Mouse (Mus musculus) neural tube, embryonic 15.5 days (tissue): ENCODE measurements around the gene Sycp1. TPM values are rescaled to one million over a fixed set of nuclear protein-coding genes. Genes with fewer than 3 reads are reported as not detected.
A peak's percentile ranks its signal among the peaks of the same experiment; 100 is the strongest.

Source experiments
- ATAC-seq: fragments of 200-750 bp; cut with Nextera tagmentation; 2 replicates; pipeline ENCODE4 v1.8.0; 2017; ENCODE audit warnings: mild to moderate bottlenecking, moderate TSS enrichment, moderate library complexity; ENCODE audit not compliant: low FRiP score
- H3K27ac ChIP-seq: fragments of 300-500 bp; sonication (generic); replicated peaks from 2 replicates; pipeline ENCODE4 v1.5.1; 2015; ENCODE audit warnings: mild to moderate bottlenecking, inconsistent platforms
- H3K27me3 ChIP-seq: fragments of 300-500 bp; sonication (generic); replicated peaks from 2 replicates; pipeline ENCODE4 v1.6.1; 2015; ENCODE audit warnings: inconsistent platforms
- H3K36me3 ChIP-seq: fragments of 300-500 bp; sonication (generic); 2 replicates; pipeline ENCODE4 v1.6.1; 2015; ENCODE audit warnings: inconsistent platforms
- H3K4me1 ChIP-seq: fragments of 300-500 bp; sonication (generic); 2 replicates; pipeline ENCODE4 v1.6.1; 2015; ENCODE audit warnings: inconsistent platforms
- H3K4me2 ChIP-seq: fragments of 300-500 bp; sonication (generic); 2 replicates; pipeline ENCODE4 v1.6.1; 2015; ENCODE audit warnings: inconsistent platforms, mild to moderate bottlenecking, moderate library complexity
- H3K4me3 ChIP-seq: fragments of 300-500 bp; sonication (generic); replicated peaks from 2 replicates; pipeline ENCODE4 v1.5.1; 2015; ENCODE audit warnings: mild to moderate bottlenecking, inconsistent platforms
- H3K9ac ChIP-seq: fragments of 300-500 bp; sonication (generic); replicated peaks from 2 replicates; pipeline ENCODE4 v1.6.1; 2015; ENCODE audit warnings: mild to moderate bottlenecking, inconsistent platforms
- H3K9me3 ChIP-seq: fragments of 300-500 bp; sonication (generic); replicated peaks from 2 replicates; pipeline ENCODE4 v1.6.1; 2016; ENCODE audit warnings: inconsistent platforms
- WGBS: fragments of 180-500 bp; shearing (Covaris S2); methylation state at CpG from one replicate; pipeline ENCODE4 v1.1.7; 2015; ENCODE audit warnings: mixed read lengths; 5-methylcytosine and 5-hydroxymethylcytosine counted together
- polyA plus RNA-seq: library from polyadenylated mRNA; unstranded; fragments of >200 nt; fragmentation: Nextera tagmentation; extraction: Ambion mirVana; gene quantifications from 2 replicates; pipeline ENCODE4 v1.2.1, GENCODE M21; 2015

Sycp1 gene
- polyA plus RNA-seq, 1 experiment from 2014 or later: not detected

DNA sequence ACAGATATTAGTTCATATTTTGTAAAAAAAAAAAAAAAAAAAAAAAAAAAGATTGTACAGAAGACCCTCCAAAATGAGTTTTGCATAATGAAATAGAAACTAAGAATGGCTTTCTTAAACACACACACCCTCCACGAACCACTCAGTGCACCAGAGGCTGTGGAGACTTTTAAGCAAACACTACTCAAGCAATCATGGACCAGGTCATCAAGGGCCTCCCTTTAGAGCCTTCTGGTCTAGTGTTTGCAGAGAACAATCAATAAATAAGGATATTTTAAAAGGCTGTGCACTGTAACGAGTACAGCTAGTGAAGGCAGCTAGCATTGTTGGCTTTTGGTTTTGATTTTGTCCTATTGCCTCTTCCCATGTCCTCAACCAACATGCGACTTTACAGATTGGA lies 10.4 kb upstream of the Sycp1 start:
- no peaks in the 10 kb centered on the region for H3K4me1 ChIP-seq

DNA sequence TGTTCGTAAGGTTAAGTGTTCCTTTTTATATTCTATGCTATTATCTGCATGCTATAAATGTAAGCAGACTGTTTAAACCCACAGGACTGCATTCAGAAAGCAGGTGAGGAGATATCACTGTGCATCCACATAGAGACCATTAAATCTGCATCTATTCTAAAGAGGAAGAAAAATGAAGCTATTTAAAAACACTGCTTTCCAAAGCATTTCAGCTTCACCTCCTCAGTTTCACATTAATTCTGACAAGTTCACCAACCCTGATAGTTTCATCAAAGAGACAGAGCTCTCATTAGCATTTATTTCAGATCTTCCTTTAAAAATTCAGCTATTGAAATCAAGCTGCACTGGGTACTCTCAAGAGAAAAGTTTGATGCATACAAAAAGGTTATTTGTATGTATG lies 2.2 kb upstream of the Sycp1 start:
- H3K4me3 ChIP-seq: no peak overlapping the region
- no peaks in the 10 kb centered on the region for H3K4me1 ChIP-seq
- H3K9me3 ChIP-seq: no peaks in the 10 kb centered on the region
- no peak overlapping the region for H3K9ac ChIP-seq
- H3K27me3 ChIP-seq: no peaks in the 10 kb centered on the region
- H3K27ac ChIP-seq: no peak overlapping the region
- H3K36me3 ChIP-seq: no peaks in the 10 kb centered on the region
- 77% methylated on average over 1 of the region's 1 CpGs for WGBS
- no peak overlapping the region for H3K4me2 ChIP-seq
- ATAC-seq: no peak

More for the DNA sequence above, 10.4 kb upstream of the Sycp1 start:
- H3K27me3 ChIP-seq: no peaks in the 10 kb centered on the region
- ATAC-seq: no peak
- no peaks in the 10 kb centered on the region for H3K36me3 ChIP-seq
- H3K27ac ChIP-seq: no peak overlapping the region
- no peak overlapping the region for H3K4me2 ChIP-seq
- H3K9me3 ChIP-seq: no peaks in the 10 kb centered on the region
- no peak overlapping the region for H3K9ac ChIP-seq
- 87% methylated on average over 3 of the region's 3 CpGs for WGBS
- no peak overlapping the region for H3K4me3 ChIP-seq

DNA sequence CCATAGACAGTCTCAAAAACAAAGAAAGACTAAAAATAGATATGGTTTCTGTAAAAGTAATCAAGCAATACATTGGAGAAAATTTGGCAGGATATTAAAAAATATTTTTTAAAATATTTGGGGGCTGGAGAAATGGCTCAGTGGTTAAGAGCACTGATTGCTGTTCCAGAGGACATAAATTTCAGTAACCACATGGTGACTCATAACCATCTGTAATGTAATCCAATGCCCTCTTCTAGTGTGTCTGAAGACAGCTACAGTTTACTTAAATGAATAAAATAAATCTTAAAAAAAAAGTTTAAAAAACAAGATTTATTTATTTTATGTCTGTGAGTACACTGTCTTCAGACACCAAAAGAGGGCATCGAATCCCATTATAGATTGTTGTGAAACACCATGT lies 36.8 kb downstream of the Sycp1 start:
- 93% methylated on average over 1 of the region's 1 CpGs for WGBS
- no peak overlapping the region for H3K4me2 ChIP-seq
- no peaks in the 10 kb centered on the region for H3K4me1 ChIP-seq
- no peaks in the 10 kb centered on the region for H3K36me3 ChIP-seq
- H3K4me3 ChIP-seq: no peak overlapping the region
- no peaks in the 10 kb centered on the region for H3K27me3 ChIP-seq
- no peak overlapping the region for H3K27ac ChIP-seq
- no peaks in the 10 kb centered on the region for H3K9me3 ChIP-seq
- no peak overlapping the region for H3K9ac ChIP-seq
- no peak for ATAC-seq

DNA sequence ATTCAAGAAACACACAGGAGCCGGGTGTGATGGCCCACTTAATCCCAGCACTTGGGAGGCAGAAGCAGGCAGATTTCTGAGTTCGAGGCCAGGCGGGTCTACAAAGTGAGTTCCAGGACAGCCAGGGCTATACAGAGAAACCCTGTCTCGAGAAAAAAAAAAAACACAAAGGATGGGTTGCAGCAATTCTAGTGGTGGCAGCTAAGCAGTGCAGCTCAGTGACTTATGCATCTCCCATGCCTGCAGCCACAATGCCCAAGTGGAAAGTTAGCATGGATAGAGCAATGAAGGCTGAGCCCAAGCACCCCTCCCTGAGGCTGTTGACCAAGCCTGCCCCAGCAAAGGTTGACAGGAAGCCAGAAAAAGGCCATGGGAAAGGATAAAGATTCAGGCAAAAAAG lies 55.4 kb downstream of the Sycp1 start:
- Histone ChIP-seq H3K9me3 (no peaks in the 10 kb centered on the region), H3K27me3 (no peaks in the 10 kb centered on the region), H3K4me2 (no peak overlapping the region), H3K9ac (no peak overlapping the region), H3K27ac (no peak overlapping the region), H3K4me1 (no peaks in the 10 kb centered on the region), H3K36me3 (no peaks in the 10 kb centered on the region), H3K4me3 (no peak overlapping the region)
- no peak for ATAC-seq
- 79% methylated on average over 4 of the region's 4 CpGs for WGBS

DNA sequence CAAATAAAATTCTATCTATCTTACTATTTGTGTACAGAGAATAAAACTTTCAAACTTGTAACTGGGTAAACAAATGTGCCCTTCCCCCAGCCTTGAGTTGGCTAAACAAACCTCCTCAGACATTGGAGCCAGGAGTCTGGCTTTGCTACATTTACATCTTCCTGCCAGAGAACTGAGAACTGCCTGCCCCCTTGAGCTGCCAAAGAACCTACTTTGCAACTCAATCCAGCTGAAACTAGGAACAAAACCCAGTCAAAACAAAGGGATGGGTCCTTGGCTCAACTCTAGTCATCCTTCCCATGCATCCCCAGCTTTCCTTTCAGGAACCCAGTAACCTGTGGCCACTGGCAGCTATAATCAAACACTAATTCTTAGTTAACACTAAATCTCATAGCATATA lies 87.2 kb downstream of the Sycp1 start:
- Histone ChIP-seq H3K9me3 (no peaks in the 10 kb centered on the region), H3K27ac (no peak overlapping the region), H3K4me3 (no peak overlapping the region), H3K27me3 (no peaks in the 10 kb centered on the region), H3K9ac (no peak overlapping the region), H3K36me3 (no peaks in the 10 kb centered on the region), H3K4me2 (no peak overlapping the region), H3K4me1 (no peaks in the 10 kb centered on the region)
- no peak for ATAC-seq

DNA sequence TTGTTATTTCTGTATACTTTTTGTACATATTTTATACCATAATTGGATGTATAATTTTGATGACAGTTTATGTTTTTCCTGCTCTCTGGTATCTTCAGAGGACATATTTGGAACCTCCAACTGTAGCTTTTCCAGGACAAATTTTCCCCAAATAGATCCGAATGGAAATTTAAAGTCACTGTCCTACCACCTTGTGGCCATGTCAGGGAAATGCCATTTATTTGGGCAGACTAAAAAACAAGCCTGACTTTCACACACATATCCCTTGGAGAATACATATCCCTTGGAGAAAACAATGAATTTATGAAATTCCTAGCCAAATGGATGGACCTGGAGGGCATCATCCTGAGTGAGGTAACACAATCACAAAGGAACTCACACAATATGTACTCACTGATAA lies 93.5 kb downstream of the Sycp1 start:
- H3K9ac ChIP-seq: no peak overlapping the region
- H3K4me3 ChIP-seq: no peak overlapping the region
- H3K9me3 ChIP-seq: no peaks in the 10 kb centered on the region
- 65% methylated on average over 1 of the region's 1 CpGs for WGBS
- no peaks in the 10 kb centered on the region for H3K27me3 ChIP-seq
- no peak overlapping the region for H3K27ac ChIP-seq
- no peak for ATAC-seq
- H3K4me2 ChIP-seq: no peak overlapping the region
- no peaks in the 10 kb centered on the region for H3K4me1 ChIP-seq
- H3K36me3 ChIP-seq: no peaks in the 10 kb centered on the region

DNA sequence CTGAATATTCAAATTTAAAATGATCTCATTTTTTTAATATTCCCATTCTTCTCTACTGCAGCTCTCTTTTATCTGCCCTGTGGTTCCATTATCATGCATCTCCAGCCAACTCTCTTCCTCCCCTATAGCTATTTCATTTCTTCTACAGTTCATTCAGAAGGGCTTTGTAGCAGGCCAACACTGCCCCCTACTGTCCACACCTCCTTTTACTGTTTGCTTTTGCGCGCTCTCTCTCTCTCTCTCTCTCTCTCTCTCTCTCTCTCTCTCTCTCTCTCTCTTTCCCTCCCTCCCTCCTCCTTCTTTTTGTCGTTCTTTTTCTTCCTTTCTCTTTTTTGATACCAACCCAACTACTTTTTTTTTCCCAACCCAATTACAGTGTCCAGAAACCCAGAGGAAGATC lies 132.0 kb downstream of the Sycp1 start:
- H3K4me3 ChIP-seq: no peak overlapping the region
- H3K4me1 ChIP-seq: no peaks in the 10 kb centered on the region
- no peak overlapping the region for H3K9ac ChIP-seq
- no peak overlapping the region for H3K27ac ChIP-seq
- no peaks in the 10 kb centered on the region for H3K36me3 ChIP-seq
- H3K9me3 ChIP-seq: no peaks in the 10 kb centered on the region
- no peaks in the 10 kb centered on the region for H3K27me3 ChIP-seq
- peak; percentile 55; the same call in 1 of the 2 replicates for ATAC-seq
- WGBS: 2% methylated on average over 3 of the region's 3 CpGs
- no peak overlapping the region for H3K4me2 ChIP-seq

DNA sequence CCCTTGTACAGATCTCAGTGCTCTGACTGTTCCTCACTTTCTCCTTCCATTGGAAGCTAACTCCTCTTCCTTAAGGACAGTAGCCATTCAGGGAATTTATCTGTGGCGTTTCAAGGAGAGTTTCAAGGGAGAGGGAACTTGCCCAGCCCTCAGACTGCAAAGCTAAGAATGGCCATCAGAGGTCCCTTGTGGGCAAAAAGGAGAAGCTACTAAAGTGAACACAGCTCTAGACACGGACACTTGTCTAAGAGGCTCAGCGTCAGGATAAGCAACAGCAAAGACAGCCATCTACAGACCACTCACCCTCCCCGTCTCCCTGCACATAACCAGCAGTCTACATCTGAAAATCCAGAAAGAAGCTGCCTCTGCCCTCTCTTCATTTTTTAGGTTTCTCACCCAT lies 148.5 kb downstream of the Sycp1 start:
- WGBS: 44% methylated on average over 4 of the region's 4 CpGs

DNA sequence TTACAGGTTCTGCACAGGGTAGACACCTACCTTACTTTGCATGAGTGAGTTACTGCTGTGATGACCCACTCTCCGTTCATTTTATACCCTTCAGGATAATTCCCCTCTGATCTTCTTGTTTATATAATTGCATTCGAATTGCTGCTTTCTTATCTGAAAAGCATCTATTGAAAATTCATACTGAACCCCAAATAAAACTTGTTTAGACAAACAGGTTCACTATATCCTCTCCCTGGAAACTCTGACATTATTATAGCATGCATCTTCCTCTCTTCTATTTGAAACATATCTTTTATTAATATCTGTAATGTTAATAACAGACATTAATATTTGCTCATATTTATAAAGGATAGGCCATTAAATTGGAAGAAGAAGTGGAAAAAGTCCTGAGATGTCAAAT lies 153.3 kb downstream of the Sycp1 start, which contains the start of gene Tshb:
Gene Tshb (minus strand): TSS at position 101 of the 400 bp plus-strand sequence.
- no peak for ATAC-seq
- no peak within 1 kb of the TSS for H3K9ac ChIP-seq
- WGBS: 82% methylated on average over 2 of the region's 2 CpGs

More for the DNA sequence above, 148.5 kb downstream of the Sycp1 start:
- Histone ChIP-seq H3K4me3 (no peak overlapping the region), H3K4me1 (no peaks in the 10 kb centered on the region), H3K9me3 (no peaks in the 10 kb centered on the region), H3K4me2 (no peak overlapping the region), H3K36me3 (no peaks in the 10 kb centered on the region), H3K27ac (no peak overlapping the region), H3K9ac (no peak overlapping the region), H3K27me3 (no peaks in the 10 kb centered on the region)
- no peak for ATAC-seq

DNA sequence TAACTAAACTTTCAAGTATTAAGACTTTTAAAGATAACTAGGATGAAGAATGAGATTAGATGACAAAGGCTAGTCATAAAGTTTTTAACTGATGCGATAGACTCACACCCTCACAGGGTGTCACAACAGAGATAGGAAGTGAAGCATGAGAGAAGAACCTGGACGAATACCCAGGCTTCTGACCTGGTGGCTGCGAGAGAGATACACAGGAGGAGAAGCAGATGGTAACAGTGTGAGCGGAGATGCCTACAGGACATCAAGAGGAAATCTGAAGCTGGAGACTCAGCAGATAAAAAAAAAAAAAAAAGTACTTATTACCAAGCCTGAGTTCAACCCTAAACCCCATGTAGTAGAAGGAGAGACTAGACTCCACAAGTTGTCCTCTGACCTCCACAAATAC lies 162.9 kb downstream of the Sycp1 start:
- Histone ChIP-seq H3K4me3 (no peak overlapping the region), H3K4me2 (no peak overlapping the region), H3K36me3 (no peaks in the 10 kb centered on the region; the same call in 1 of the 2 replicates), H3K27ac (no peak overlapping the region), H3K9ac (no peak overlapping the region), H3K9me3 (no peaks in the 10 kb centered on the region), H3K4me1 (no peaks in the 10 kb centered on the region), H3K27me3 (no peaks in the 10 kb centered on the region)
- WGBS: 93% methylated on average over 4 of the region's 4 CpGs
- ATAC-seq: no peak

More for the DNA sequence above, 153.3 kb downstream of the Sycp1 start, which contains the start of gene Tshb:
- no peak within 1 kb of the TSS for H3K27ac ChIP-seq
- H3K4me1 ChIP-seq: no peaks in the 10 kb centered on the region
- H3K36me3 ChIP-seq: no peaks in the 10 kb centered on the region
- H3K4me2 ChIP-seq: no peak within 1 kb of the TSS
- no peaks in the 10 kb centered on the region for H3K9me3 ChIP-seq
- no peaks in the 10 kb centered on the region for H3K27me3 ChIP-seq
- H3K4me3 ChIP-seq: no peak within 1 kb of the TSS

Other genes starting within 250 kb of the Sycp1 start
- 15.9 and 19.8 TPM in 2 replicates for gene Tspan2, start 201.6 kb downstream of the Sycp1 start, polyA plus RNA-seq
- gene Tshb, start 153.4 kb downstream of the Sycp1 start, polyA plus RNA-seq: 0.14 and 0.17 TPM in 2 replicates
- 0.06 and 0.15 TPM in 2 replicates for gene Nr1h5, start 28.0 kb upstream of the Sycp1 start, polyA plus RNA-seq
- 55.4 and 57.8 TPM in 2 replicates for gene Sike1, start 59.6 kb upstream of the Sycp1 start, polyA plus RNA-seq
- 294 and 309 TPM in 2 replicates for gene Csde1, start 84.3 kb upstream of the Sycp1 start, polyA plus RNA-seq
- 76.8 and 85.3 TPM in 2 replicates for gene Nras, start 122.2 kb upstream of the Sycp1 start, polyA plus RNA-seq
- 0.86 and 0.88 TPM in 2 replicates for gene Ampd1, start 137.9 kb upstream of the Sycp1 start, polyA plus RNA-seq
- 1.3 and 3.6 TPM in 2 replicates for gene Dennd2c, start 166.5 kb upstream of the Sycp1 start, polyA plus RNA-seq
- 196 and 199 TPM in 2 replicates for gene Bcas2, start 235.6 kb upstream of the Sycp1 start, polyA plus RNA-seq